Mouse (Mus musculus): ENCODE measurements around the gene E2f4. TPM values are rescaled to one million over a fixed set of nuclear protein-coding genes. Genes with fewer than 3 reads are reported as not detected.

The E2f4 gene
- total and polyA plus RNA-seq, 3 experiments: 97.9 to 313 (median 98.5) TPM

- H3K9me3 ChIP-seq (replicated peaks; ENCODE audit: insufficient read depth, low read length): no peaks in the 10 kb centered on the region
- no peak for TF ChIP-seq USF2 (IDR thresholded peaks at IDR 0.05; ENCODE audit: borderline replicate concordance in 1 of 2, insufficient read depth in 1 of 2, low read depth in 1 of 2, low read length in 2 of 2)
- no peak for TF ChIP-seq MAX (IDR thresholded peaks at IDR 0.05; ENCODE audit: low read length)
- no peak for TF ChIP-seq CTCF (IDR thresholded peaks at IDR 0.05 in 2 of 3, conservative IDR thresholded peaks at IDR 0.05 in 1 of 3; ENCODE audit: control insufficient read depth in 1 of 3, insufficient read depth in 1 of 3, low read depth in 2 of 3, low read length in 3 of 3, poor library complexity in 1 of 3, severe bottlenecking in 1 of 3)
- TF ChIP-seq MAFK (IDR thresholded peaks at IDR 0.05; ENCODE audit: borderline replicate concordance, low read depth, low read length): no peak
- no peak for TF ChIP-seq NRF1 (IDR thresholded peaks at IDR 0.05; ENCODE audit: insufficient read depth, low read depth, low read length, poor library complexity, severe bottlenecking)
- TF ChIP-seq CHD1 (IDR thresholded peaks at IDR 0.05; ENCODE audit: low read depth, low read length): no peak
- no peak for TF ChIP-seq UBTF (IDR thresholded peaks at IDR 0.05; ENCODE audit: borderline replicate concordance, insufficient read depth, low read depth, low read length)
- no peak for TF ChIP-seq POLR2AphosphoS5 (IDR thresholded peaks at IDR 0.05; ENCODE audit: borderline replicate concordance, low read depth, low read length)
- TF ChIP-seq MXI1 (IDR thresholded peaks at IDR 0.05; ENCODE audit: low read depth, low read length): no peak
- no peak for TF ChIP-seq ZMIZ1 (IDR thresholded peaks at IDR 0.05; ENCODE audit: low read depth, low read length)
- TF ChIP-seq MYB (IDR thresholded peaks at IDR 0.05; ENCODE audit: low read depth, low read length): no peak
Measured at GRCm38 (mm10) chr8:105325641-105326093, 28.2 kb downstream of the E2f4 start.

DNA sequence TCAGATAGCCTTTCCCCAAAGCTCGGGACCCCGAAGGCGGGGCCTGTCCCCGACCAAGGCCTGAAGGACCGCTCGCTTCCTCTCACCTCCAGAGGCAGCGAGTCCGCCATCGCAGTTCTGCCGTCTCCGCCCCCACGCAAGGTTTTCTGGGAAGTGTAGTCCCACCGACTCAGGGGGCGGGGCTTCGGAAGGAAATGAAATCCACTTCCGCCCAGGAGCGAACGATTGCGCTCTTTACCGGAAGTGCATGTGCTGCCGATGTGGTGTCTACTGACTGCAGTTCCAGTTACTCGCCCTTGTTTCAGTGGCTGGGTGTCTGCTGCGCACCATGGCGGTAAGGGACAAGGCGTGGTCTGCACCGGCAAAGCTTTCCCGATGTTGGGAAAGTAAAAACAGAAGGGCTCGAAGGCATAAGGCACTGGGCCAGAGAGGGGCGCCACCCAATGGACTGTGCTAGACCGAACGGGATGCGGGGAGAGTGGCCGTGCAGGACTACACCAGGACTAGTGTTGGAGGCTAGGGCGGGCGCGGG lies 28.7 kb downstream of the E2f4 start, which contains the start of the genes Lrrc29 and Tmem208:
Lrrc29 (minus strand) TSS at position 138 of the 532 bp plus-strand sequence.
Tmem208 (plus strand) TSS at position 214 of the 532 bp plus-strand sequence.
- Histone ChIP-seq H3K4me1 (ENCODE audit: control insufficient read depth in 1 of 2, insufficient read depth in 2 of 2, low read length in 2 of 2) (peaks cover 18 to 29% of the 10 kb centered on the region in 2 experiments), H3K27ac (ENCODE audit: control insufficient read depth, low read depth, low read length) (peak within 1 kb of the TSS; percentile 90), H3K4me3 (ENCODE audit: control insufficient read depth in 1 of 2, insufficient read depth in 1 of 2, low read depth in 2 of 2, low read length in 2 of 2) (peak within 1 kb of the TSS; percentile 81 to 88), H3K9ac (ENCODE audit: control insufficient read depth, low read depth, low read length, poor library complexity, severe bottlenecking) (peak within 1 kb of the TSS; percentile 84), H3K79me2 (ENCODE audit: control insufficient read depth, insufficient read depth, low read length, poor library complexity) (peaks cover 20% of the 10 kb centered on the region), H3K36me3 (ENCODE audit: control insufficient read depth in 1 of 2, insufficient read depth in 2 of 2, low read length in 2 of 2) (peaks cover 10 to 34% of the 10 kb centered on the region in 2 experiments), H3K27me3 (ENCODE audit: control insufficient read depth in 1 of 2, insufficient read depth in 2 of 2, low read length in 2 of 2) (no peaks in the 10 kb centered on the region), H3K9me3 (replicated peaks; ENCODE audit: insufficient read depth, low read length) (no peaks in the 10 kb centered on the region)
- TF ChIP-seq POLR2AphosphoS2 (IDR thresholded peaks at IDR 0.05; ENCODE audit: low read length) (peak; percentile 82; the same call in 1 of the 2 replicates), ZKSCAN1 (IDR thresholded peaks at IDR 0.05; ENCODE audit: low read depth, low read length) (no peak), CTCF (IDR thresholded peaks at IDR 0.05 in 2 of 3, conservative IDR thresholded peaks at IDR 0.05 in 1 of 3; ENCODE audit: control insufficient read depth in 1 of 3, insufficient read depth in 1 of 3, low read depth in 2 of 3, low read length in 3 of 3, poor library complexity in 1 of 3, severe bottlenecking in 1 of 3) (peak in 2 of 3 experiments; percentile 38; a peak in 4 of 6 replicates), ZMIZ1 (IDR thresholded peaks at IDR 0.05; ENCODE audit: low read depth, low read length) (peak; percentile 77; the same call in 1 of the 2 replicates), EP300 (IDR thresholded peaks at IDR 0.05; ENCODE audit: low read depth in 1 of 2, low read length in 2 of 2) (peak in 1 of 2 experiments; percentile 3; a peak in 1 of 4 replicates), NRF1 (IDR thresholded peaks at IDR 0.05; ENCODE audit: insufficient read depth, low read depth, low read length, poor library complexity, severe bottlenecking) (peak; percentile 33; the same call in 1 of the 2 replicates), MXI1 (IDR thresholded peaks at IDR 0.05; ENCODE audit: low read depth, low read length) (peak; percentile 88), CHD2 (IDR thresholded peaks at IDR 0.05; ENCODE audit: low read length) (no peak), POLR2AphosphoS5 (IDR thresholded peaks at IDR 0.05; ENCODE audit: borderline replicate concordance, low read depth, low read length) (0 out of 2 replicates have a peak, but pooled peaks have one; percentile 55), HCFC1 (IDR thresholded peaks at IDR 0.05; ENCODE audit: low read depth, low read length) (peak; percentile 96), NELFE (IDR thresholded peaks at IDR 0.05; ENCODE audit: low read depth, low read length) (peak; percentile 96), TBP (IDR thresholded peaks at IDR 0.05; ENCODE audit: low read depth, low read length) (peak; percentile 94), SMC3 (IDR thresholded peaks at IDR 0.05; ENCODE audit: low read depth, low read length) (peak; percentile 20; the same call in 1 of the 2 replicates), POLR2A (IDR thresholded peaks at IDR 0.05; ENCODE audit: control insufficient read depth in 1 of 2, insufficient read depth in 1 of 2, low read depth in 1 of 2, low read length in 2 of 2, poor library complexity in 1 of 2) (peak; percentile 65 to 96; a peak in 3 of 4 replicates), ELF1 (IDR thresholded peaks at IDR 0.05; ENCODE audit: low read depth, low read length) (peak; percentile 96), TCF12 (IDR thresholded peaks at IDR 0.05; ENCODE audit: low read depth, low read length) (peak; percentile 82), MAFK (IDR thresholded peaks at IDR 0.05; ENCODE audit: borderline replicate concordance, low read depth, low read length) (no peak), KAT2A (conservative IDR thresholded peaks at IDR 0.05; ENCODE audit: low read depth, low read length) (peak; percentile 77; the same call in 1 of the 2 replicates), MYC (IDR thresholded peaks at IDR 0.05; ENCODE audit: low read depth, low read length) (peak; percentile 71; the same call in 1 of the 2 replicates), MAX (IDR thresholded peaks at IDR 0.05; ENCODE audit: low read length) (peak; percentile 64; the same call in 1 of the 2 replicates), BHLHE40 (IDR thresholded peaks at IDR 0.05; ENCODE audit: borderline replicate concordance, low read depth, low read length) (no peak), JUND (IDR thresholded peaks at IDR 0.05; ENCODE audit: low read depth, low read length) (no peak), SIN3A (IDR thresholded peaks at IDR 0.05; ENCODE audit: low read length) (peak; percentile 90)
- DNase-seq (ENCODE audit: low read depth, low spot score): peak; percentile 98

More at GRCm38 (mm10) chr8:105325641-105326093, 28.2 kb downstream of the E2f4 start:
- Histone ChIP-seq H3K36me3 (ENCODE audit: control insufficient read depth in 1 of 2, insufficient read depth in 2 of 2, low read length in 2 of 2) (peaks cover 10 to 34% of the 10 kb centered on the region in 2 experiments), H3K27ac (ENCODE audit: control insufficient read depth, low read depth, low read length) (peak overlapping the region; percentile 43), H3K9ac (ENCODE audit: control insufficient read depth, low read depth, low read length, poor library complexity, severe bottlenecking) (peak overlapping the region; percentile 84), H3K4me3 (ENCODE audit: control insufficient read depth in 1 of 2, insufficient read depth in 1 of 2, low read depth in 2 of 2, low read length in 2 of 2) (peak overlapping the region; percentile 81 to 88), H3K4me1 (ENCODE audit: control insufficient read depth in 1 of 2, insufficient read depth in 2 of 2, low read length in 2 of 2) (peaks cover 18 to 29% of the 10 kb centered on the region in 2 experiments), H3K79me2 (ENCODE audit: control insufficient read depth, insufficient read depth, low read length, poor library complexity) (peaks cover 20% of the 10 kb centered on the region), H3K27me3 (ENCODE audit: control insufficient read depth in 1 of 2, insufficient read depth in 2 of 2, low read length in 2 of 2) (no peaks in the 10 kb centered on the region)
- no peak for DNase-seq (ENCODE audit: low read depth, low spot score)
